Mouse (Mus musculus) gastrocnemius, postnatal 14 days (tissue): ENCODE measurements around the gene Arid1b. TPM values are rescaled to one million over a fixed set of nuclear protein-coding genes. Genes with fewer than 3 reads are reported as not detected.

Experiments
- DNase-seq: peaks from one replicate; pipeline ENCODE4 v3.0.0; 2021; ENCODE audit warnings: mixed read lengths
- intact Hi-C: fragments of 180-260 bp; cut with DNase I; formaldehyde crosslinking; loops from one replicate; pipeline ENCODE4 v1.15.1; 2025; ENCODE audit warnings: low total_unique reads
- total RNA-seq, 2 experiments: library from RNA; stranded (reverse); gene quantifications; 2 replicates each; pipeline ENCODE4 v1.2.3; 2021

Arid1b gene
- total RNA-seq, 2 experiments from 2014 or later, result 30.0 to 31.4 TPM

GRCm38 (mm10) chr17:5273118-5273517 is 279.0 kb downstream of the Arid1b start:
- no peak for DNase-seq
- intact Hi-C loops, result no loop called here

GRCm38 (mm10) chr17:5273685-5274084 is 279.6 kb downstream of the Arid1b start:
- intact Hi-C loops, result no loop called here

GRCm38 (mm10) chr17:5274429-5274828 is 280.3 kb downstream of the Arid1b start:
- intact Hi-C loops, result no loop called here
- DNase-seq, result no peak

More at GRCm38 (mm10) chr17:5273685-5274084, 279.6 kb downstream of the Arid1b start:
- no peak for DNase-seq

- intact Hi-C loops, result no loop called here
- DNase-seq, result no peak
Measured at GRCm38 (mm10) chr17:5275749-5276148, 281.6 kb downstream of the Arid1b start.

- intact Hi-C loops, result no loop called here
- DNase-seq, result no peak
Measured at GRCm38 (mm10) chr17:5277137-5277871, 283.2 kb downstream of the Arid1b start.

GRCm38 (mm10) chr17:5280499-5281053 is 286.4 kb downstream of the Arid1b start:
- no peak for DNase-seq
- intact Hi-C loops, result no loop called here

GRCm38 (mm10) chr17:5284783-5285182 is 290.7 kb downstream of the Arid1b start:
- no peak for DNase-seq
- intact Hi-C loops, result no loop called here

GRCm38 (mm10) chr17:5285877-5286440 is 291.8 kb downstream of the Arid1b start:
- intact Hi-C loops, result no loop called here
- no peak for DNase-seq

GRCm38 (mm10) chr17:5286571-5287209 is 292.6 kb downstream of the Arid1b start:
- DNase-seq, result no peak
- intact Hi-C loops, result no loop called here

- no peak for DNase-seq
- intact Hi-C loops, result no loop called here
Measured at GRCm38 (mm10) chr17:5287210-5287591, 293.1 kb downstream of the Arid1b start.

GRCm38 (mm10) chr17:5287641-5288040 is 293.5 kb downstream of the Arid1b start:
- no peak for DNase-seq
- intact Hi-C loops, result no loop called here

- DNase-seq, result no peak
- intact Hi-C loops, result no loop called here
Measured at GRCm38 (mm10) chr17:5293653-5294584, 299.8 kb downstream of the Arid1b start.

- DNase-seq, result peak; percentile 78
Measured at GRCm38 (mm10) chr17:5295086-5295947, 301.2 kb downstream of the Arid1b start.

GRCm38 (mm10) chr17:5295948-5296262 is 301.8 kb downstream of the Arid1b start:
- intact Hi-C loops, result no loop called here
- no peak for DNase-seq

More at GRCm38 (mm10) chr17:5295086-5295947, 301.2 kb downstream of the Arid1b start:
- intact Hi-C loops, result no loop called here

- intact Hi-C loops, result no loop called here
- DNase-seq, result no peak
Measured at GRCm38 (mm10) chr17:5297491-5297890, 303.4 kb downstream of the Arid1b start.

GRCm38 (mm10) chr17:5297984-5298383 is 303.9 kb downstream of the Arid1b start:
- intact Hi-C loops, result no loop called here
- DNase-seq, result no peak

GRCm38 (mm10) chr17:5298891-5299559 is 304.9 kb downstream of the Arid1b start:
- no peak for DNase-seq
- intact Hi-C loops, result no loop called here
